Mouse (Mus musculus): Measurements from ENCODE around the gene Arid1b.

- TF ChIP-seq CTCF (IDR thresholded peaks at IDR 0.05; ENCODE audit: low read depth, low read length) (no peak), TAL1 (conservative IDR thresholded peaks at IDR 0.05; ENCODE audit: low read depth, low read length) (no peak), POLR2AphosphoS5 (IDR thresholded peaks at IDR 0.05; ENCODE audit: insufficient replicate concordance, low read depth, low read length) (no peak), GATA1 (IDR thresholded peaks at IDR 0.05; ENCODE audit: borderline replicate concordance, low read length) (no peak)
These were observed 104.6 kb downstream of the Arid1b start for GRCm38 (mm10) chr17:5098727-5099126.
